14 mouse cellular contexts compared by ENCODE assay signal in the genomic region with DNA sequence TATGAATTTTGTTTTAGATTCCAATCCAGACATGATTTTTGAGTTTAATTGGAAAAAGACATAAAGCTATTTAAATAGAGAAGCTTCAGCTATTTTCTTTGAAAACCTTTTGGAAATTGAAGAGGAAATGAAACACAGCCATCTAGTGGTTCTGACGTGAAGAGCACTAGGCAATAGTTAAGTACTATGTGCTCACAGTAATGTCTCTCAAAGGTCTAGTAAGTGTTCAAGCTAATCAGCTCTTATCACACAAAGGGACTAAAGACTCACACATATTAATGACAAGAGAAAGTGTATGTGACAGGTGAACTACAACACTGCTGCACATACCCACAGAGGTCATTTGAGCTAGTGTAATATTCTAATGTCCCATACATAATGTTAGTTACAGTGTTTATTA. TPM values are rescaled to one million over a fixed set of nuclear protein-coding genes. Genes with fewer than 3 reads are reported as not detected.
DNase-seq lines count a peak whose midpoint lies in the region; ATAC-seq and TF ChIP-seq lines count a peak whose summit lies in the region.
"Had no signal": no experiment of that assay in that cellular context is flagged by ENCODE, and none has a peak within 500 bp of the region (broad histone marks: within the 10 kb centered on the region; RNA-seq: fewer than 3 reads in every experiment).

No protein-coding gene starts in this region.

- peak; percentile 19 for DNase-seq in liver, adult 2 months (ENCODE audit: extremely low read depth, low read depth, low spot score)
- DNase-seq in liver (no peak), Patski (ENCODE audit: low read depth, low spot score) (no peak), MN1 (ENCODE audit: low spot score) (no peak)
- DNase-seq: cerebellum, adult 2 months; kidney, adult 18-20 months; lung, adult 18-20 months; thymus, adult 18-20 months had no signal

- ATAC-seq in forebrain, embryonic 16.5 days, result 0 out of 2 replicates have a peak, but pooled peaks have one; percentile 36
- ATAC-seq in forebrain, embryonic 12.5 days (ENCODE audit: low FRiP score), result no peak
- no peak for ATAC-seq in Patski
- ATAC-seq in neural tube, embryonic 14.5 days (ENCODE audit: low read depth), result peak; percentile 91
- no peak for ATAC-seq in kidney, embryonic 15.5 days (replicated peaks; ENCODE audit: low FRiP score)
- ATAC-seq: CD4-positive, CD25-positive, alpha-beta regulatory T cell, adult 4 months had no signal

- 18% methylated on average over 1 of the region's 1 CpGs for WGBS in forebrain, embryonic 16.5 days
- WGBS in forebrain, embryonic 12.5 days, result 22% methylated on average over 1 of the region's 1 CpGs
- 30% methylated on average over 1 of the region's 1 CpGs for WGBS in liver, adult 2 months
- WGBS in neural tube, embryonic 14.5 days, result 13% methylated on average over 1 of the region's 1 CpGs
- 15% methylated on average over 1 of the region's 1 CpGs for WGBS in kidney, embryonic 15.5 days

- no peak overlapping the region for H3K4me2 ChIP-seq in forebrain, embryonic 16.5 days (ENCODE audit: low read length)
- no peak overlapping the region for H3K4me2 ChIP-seq in forebrain, embryonic 12.5 days
- H3K4me2 ChIP-seq in neural tube, embryonic 14.5 days (ENCODE audit: low read depth, low read length), result no peak overlapping the region
- H3K4me2 ChIP-seq in kidney, embryonic 15.5 days, result no peak overlapping the region
- H3K4me2 ChIP-seq: heart, embryonic 13.5 days had no signal

- in situ Hi-C loops in Patski (cut with MboI; ENCODE audit: low pct_unique_long_range_greater_than_20kb), result no loop called here

- no peaks in the 10 kb centered on the region for H3K36me3 ChIP-seq in forebrain, embryonic 16.5 days (ENCODE audit: control insufficient read depth, insufficient read depth)
- H3K36me3 ChIP-seq in forebrain, embryonic 12.5 days (replicated peaks), result no peaks in the 10 kb centered on the region
- H3K36me3 ChIP-seq in liver, adult 2 months (ENCODE audit: control insufficient read depth, insufficient read depth, low read length), result no peaks in the 10 kb centered on the region
- H3K36me3 ChIP-seq in neural tube, embryonic 14.5 days (ENCODE audit: control insufficient read depth, insufficient read depth, low read length), result no peaks in the 10 kb centered on the region
- no peaks in the 10 kb centered on the region for H3K36me3 ChIP-seq in kidney, embryonic 15.5 days
- H3K36me3 ChIP-seq: heart, embryonic 13.5 days had no signal

- no peak for TF ChIP-seq POLR2A in liver, adult 2 months (IDR thresholded peaks at IDR 0.05; ENCODE audit: extremely low read depth, insufficient read depth, low read length)

- no peaks in the 10 kb centered on the region for H3K79me2 ChIP-seq in liver, adult 2 months (ENCODE audit: control insufficient read depth, insufficient read depth, low read length)

- no peaks in the 10 kb centered on the region for H3K9me3 ChIP-seq in forebrain, embryonic 16.5 days (ENCODE audit: control insufficient read depth, low read length)
- no peaks in the 10 kb centered on the region for H3K9me3 ChIP-seq in forebrain, embryonic 12.5 days
- H3K9me3 ChIP-seq in neural tube, embryonic 14.5 days (ENCODE audit: control insufficient read depth, low read length), result no peaks in the 10 kb centered on the region
- H3K9me3 ChIP-seq in kidney, embryonic 15.5 days (replicated peaks), result no peaks in the 10 kb centered on the region
- H3K9me3 ChIP-seq: heart, embryonic 13.5 days had no signal

- POLR2A ChIA-PET in Patski (lab: Charles Lee), result no interaction called here

- H3K27ac ChIP-seq in forebrain, embryonic 16.5 days (ENCODE audit: low read length), result no peak overlapping the region
- no peak overlapping the region for H3K27ac ChIP-seq in forebrain, embryonic 12.5 days
- H3K27ac ChIP-seq in liver, adult 2 months (replicated peaks; ENCODE audit: insufficient read depth, low read depth, low read length), result no peak overlapping the region
- H3K27ac ChIP-seq in neural tube, embryonic 14.5 days (ENCODE audit: low read depth, low read length), result no peak overlapping the region
- H3K27ac ChIP-seq in kidney, embryonic 15.5 days, result no peak overlapping the region
- H3K27ac ChIP-seq: heart, embryonic 13.5 days had no signal

- TF ChIP-seq CTCF in liver, adult 2 months (IDR thresholded peaks at IDR 0.05; ENCODE audit: low read depth, low read length), result no peak
- peak; percentile 22 for TF ChIP-seq CTCF in Patski (IDR thresholded peaks at IDR 0.05)

- no peak overlapping the region for H3K9ac ChIP-seq in forebrain, embryonic 16.5 days (replicated peaks; ENCODE audit: low read depth, low read length)
- H3K9ac ChIP-seq in forebrain, embryonic 12.5 days, result no peak overlapping the region
- H3K9ac ChIP-seq in liver, adult 2 months (ENCODE audit: low read depth, low read length), result no peak overlapping the region
- H3K9ac ChIP-seq in neural tube, embryonic 14.5 days (replicated peaks; ENCODE audit: low read depth, low read length), result no peak overlapping the region
- no peak overlapping the region for H3K9ac ChIP-seq in kidney, embryonic 15.5 days
- H3K9ac ChIP-seq: heart, embryonic 13.5 days had no signal

- CTCF ChIA-PET in Patski (lab: Charles Lee), result interaction anchor here (1.2 to 1.5 kb wide), 4 partner anchors 8 to 95 kb away, joined by 3 to 5 read pairs (median 3); no protein-coding TSS in a partner anchor

- H3K27me3 ChIP-seq in forebrain, embryonic 16.5 days (replicated peaks; ENCODE audit: control insufficient read depth, insufficient read depth, low read length), result no peaks in the 10 kb centered on the region
- no peaks in the 10 kb centered on the region for H3K27me3 ChIP-seq in forebrain, embryonic 12.5 days
- H3K27me3 ChIP-seq in liver, adult 2 months (ENCODE audit: control insufficient read depth, insufficient read depth, low read length), result no peaks in the 10 kb centered on the region
- no peaks in the 10 kb centered on the region for H3K27me3 ChIP-seq in Patski
- H3K27me3 ChIP-seq in neural tube, embryonic 14.5 days (ENCODE audit: control insufficient read depth, insufficient read depth, low read length), result no peaks in the 10 kb centered on the region
- H3K27me3 ChIP-seq in kidney, embryonic 15.5 days, result no peaks in the 10 kb centered on the region
- H3K27me3 ChIP-seq: heart, embryonic 13.5 days had no signal

- no peak overlapping the region for H3K4me3 ChIP-seq in forebrain, embryonic 16.5 days (replicated peaks; ENCODE audit: low read length)
- H3K4me3 ChIP-seq in forebrain, embryonic 12.5 days (replicated peaks), result no peak overlapping the region
- H3K4me3 ChIP-seq in liver, adult 2 months (ENCODE audit: insufficient read depth, low read depth, low read length), result no peak overlapping the region
- no peak overlapping the region for H3K4me3 ChIP-seq in neural tube, embryonic 14.5 days (ENCODE audit: low read depth, low read length)
- H3K4me3 ChIP-seq in kidney, embryonic 15.5 days (replicated peaks), result no peak overlapping the region
- H3K4me3 ChIP-seq: heart, embryonic 13.5 days had no signal

- no peaks in the 10 kb centered on the region for H3K4me1 ChIP-seq in forebrain, embryonic 16.5 days (replicated peaks; ENCODE audit: control insufficient read depth, insufficient read depth, low read length)
- no peaks in the 10 kb centered on the region for H3K4me1 ChIP-seq in forebrain, embryonic 12.5 days
- H3K4me1 ChIP-seq in liver, adult 2 months (ENCODE audit: control insufficient read depth, insufficient read depth, low read length), result no peaks in the 10 kb centered on the region
- no peaks in the 10 kb centered on the region for H3K4me1 ChIP-seq in neural tube, embryonic 14.5 days (ENCODE audit: control insufficient read depth, insufficient read depth, low read length)
- no peaks in the 10 kb centered on the region for H3K4me1 ChIP-seq in kidney, embryonic 15.5 days

RNA-seq across cellular contexts. Expression of gene Ccdc171, which starts 54.8 kb away (rescaled TPM):
- polyA plus RNA-seq in forebrain, embryonic 16.5 days (2015; fragmentation: Nextera tagmentation; extraction: Ambion mirVana), result 6.1 and 6.7 TPM in 2 replicates
- 6.0 and 8.3 TPM in 2 replicates for polyA plus RNA-seq in forebrain, embryonic 12.5 days (2016; fragmentation: Nextera tagmentation; extraction: Ambion mirVana)
- total RNA-seq in liver, adult 2 months (2014; rRNA removed), result 4.4 and 6.8 TPM in 2 replicates
- polyA plus RNA-seq in liver, adult 2 months (2012; rRNA removed), result 0.45 and 1.4 TPM in 2 replicates
- 2.1 TPM for polyA plus RNA-seq in Patski (2021)
- polyA plus RNA-seq in neural tube, embryonic 14.5 days (2014; fragmentation: Nextera tagmentation; extraction: Ambion mirVana), result 3.6 and 4.5 TPM in 2 replicates
- 3.2 and 3.7 TPM in 2 replicates for polyA plus RNA-seq in kidney, embryonic 15.5 days (2015; fragmentation: Nextera tagmentation; extraction: Ambion mirVana)

Comparison
In these comparisons a context has a peak if more than half of its experiments do, and no peak if none do; other contexts are left out.
1. ATAC-seq: peak in forebrain, embryonic 16.5 days (single experiment) and neural tube, embryonic 14.5 days (single experiment); none in forebrain, embryonic 12.5 days (single experiment), Patski (single experiment) and kidney, embryonic 15.5 days (single experiment).